Mouse (Mus musculus) gastrocnemius, adult 8-10 months (tissue): Measurements from ENCODE around the gene Cops2. TPM values are rescaled to one million over a fixed set of nuclear protein-coding genes. Genes with fewer than 3 reads are reported as not detected.

Experiments
- DNase-seq, 2 experiments: peaks; one replicate each; pipeline ENCODE4 v3.0.0; 2022; ENCODE audit warnings: low spot score in 2 of 2
- total RNA-seq, 4 experiments: library from RNA; stranded (reverse); gene quantifications; 2 replicates each; pipeline ENCODE4 v1.2.4; 2022

Gene Cops2
- total RNA-seq, result 100 to 1,000 TPM in 2 of 4 experiments, 10 to 100 TPM in 2; 92.1 to 111 (median 103) TPM

GRCm38 (mm10) chr2:125858521-125859280 is at the start of gene Cops2, which contains the start of gene Galk2:
Cops2 (minus strand) TSS chr2:125859139.
Galk2 (plus strand) TSS chr2:125859109.
- peak; percentile 90 to 91 for DNase-seq

GRCm38 (mm10) chr2:125907580-125908255 is 48.8 kb upstream of the Cops2 start:
- DNase-seq, result no peak

GRCm38 (mm10) chr2:125906407-125907066 is 47.6 kb upstream of the Cops2 start:
- DNase-seq, result no peak

- no peak for DNase-seq
Observed at GRCm38 (mm10) chr2:125901426-125901825, 42.5 kb upstream of the Cops2 start.

GRCm38 (mm10) chr2:125900797-125901410 is 42.0 kb upstream of the Cops2 start:
- no peak for DNase-seq

GRCm38 (mm10) chr2:125896355-125896754 is 37.4 kb upstream of the Cops2 start:
- DNase-seq, result no peak

GRCm38 (mm10) chr2:125895099-125895498 is 36.2 kb upstream of the Cops2 start:
- DNase-seq, result no peak

GRCm38 (mm10) chr2:125893096-125893495 is 34.2 kb upstream of the Cops2 start:
- no peak for DNase-seq

- DNase-seq, result no peak
Observed at GRCm38 (mm10) chr2:125885891-125886576, 27.1 kb upstream of the Cops2 start.

GRCm38 (mm10) chr2:125870159-125870558 is 11.2 kb upstream of the Cops2 start:
- DNase-seq, result no peak

- no peak for DNase-seq
Observed at GRCm38 (mm10) chr2:125868301-125868700, 9.4 kb upstream of the Cops2 start.

GRCm38 (mm10) chr2:125866058-125866740 is 7.3 kb upstream of the Cops2 start:
- peak; percentile 5 to 14 for DNase-seq

GRCm38 (mm10) chr2:125865585-125865984 is 6.6 kb upstream of the Cops2 start:
- no peak for DNase-seq

- DNase-seq, result no peak
Observed at GRCm38 (mm10) chr2:125864551-125864950, 5.6 kb upstream of the Cops2 start.

GRCm38 (mm10) chr2:125863799-125864198 is 4.9 kb upstream of the Cops2 start:
- DNase-seq, result no peak

GRCm38 (mm10) chr2:125857707-125858106 is 1.2 kb downstream of the Cops2 start:
- DNase-seq, result no peak

- DNase-seq, result no peak
Observed at GRCm38 (mm10) chr2:125851237-125851636, 7.7 kb downstream of the Cops2 start.

GRCm38 (mm10) chr2:125838708-125839284 is 20.1 kb downstream of the Cops2 start:
- no peak for DNase-seq

- no peak for DNase-seq
Observed at GRCm38 (mm10) chr2:125838091-125838490, 20.8 kb downstream of the Cops2 start.

GRCm38 (mm10) chr2:125829924-125830323 is 29.0 kb downstream of the Cops2 start:
- DNase-seq, result no peak
